Mouse (Mus musculus) retina, postnatal 7 days (tissue): ENCODE data around the gene Slc10a1.
"Not testable (repeated sequence)": the region's sequence is repeated elsewhere in the genome, so short reads cannot be mapped to it uniquely, and the experiment has no call there.

Experiments
- DNase-seq: peaks from one replicate; pipeline ENCODE4 v3.0.0-alpha.2; 2012; ENCODE audit warnings: low read depth, low spot score

Gene Slc10a1

GRCm38 (mm10) chr12:80966059-80966838 lies 2.3 kb downstream of the Slc10a1 start:
- DNase-seq = no peak

GRCm38 (mm10) chr12:80962566-80962965 lies 5.9 kb downstream of the Slc10a1 start:
- no peak for DNase-seq

GRCm38 (mm10) chr12:80957961-80958360 lies 10.5 kb downstream of the Slc10a1 start:
- DNase-seq = no peak

GRCm38 (mm10) chr12:80956039-80956438 lies 12.5 kb downstream of the Slc10a1 start:
- DNase-seq = no peak

- DNase-seq = no peak
Measured at GRCm38 (mm10) chr12:80952526-80952925, 16.0 kb downstream of the Slc10a1 start.

GRCm38 (mm10) chr12:80951640-80952219 lies 16.8 kb downstream of the Slc10a1 start:
- no peak for DNase-seq

GRCm38 (mm10) chr12:80949603-80950002 lies 18.9 kb downstream of the Slc10a1 start:
- DNase-seq = not testable (repeated sequence)

- DNase-seq = no peak
Measured at GRCm38 (mm10) chr12:80948202-80948601, 20.3 kb downstream of the Slc10a1 start.

- peak; percentile 95 for DNase-seq
Measured at GRCm38 (mm10) chr12:80945996-80946355, 22.5 kb downstream of the Slc10a1 start.

- DNase-seq = peak; percentile 98
Measured at GRCm38 (mm10) chr12:80945334-80945995, 23.0 kb downstream of the Slc10a1 start, which contains the start of gene Srsf5. Gene Srsf5 (plus strand): TSS chr12:80945504.

GRCm38 (mm10) chr12:80944963-80945333 lies 23.6 kb downstream of the Slc10a1 start:
- DNase-seq = not testable (repeated sequence)

- DNase-seq = no peak
Measured at GRCm38 (mm10) chr12:80944204-80944603, 24.3 kb downstream of the Slc10a1 start.

- DNase-seq = no peak
Measured at GRCm38 (mm10) chr12:80943395-80943794, 25.1 kb downstream of the Slc10a1 start.

GRCm38 (mm10) chr12:80941886-80942285 lies 26.6 kb downstream of the Slc10a1 start:
- no peak for DNase-seq

GRCm38 (mm10) chr12:80939165-80939564 lies 29.3 kb downstream of the Slc10a1 start:
- no peak for DNase-seq

GRCm38 (mm10) chr12:80938642-80939041 lies 29.9 kb downstream of the Slc10a1 start:
- no peak for DNase-seq

GRCm38 (mm10) chr12:80937331-80938029 lies 31.0 kb downstream of the Slc10a1 start:
- DNase-seq = no peak

- no peak for DNase-seq
Measured at GRCm38 (mm10) chr12:80936751-80937150, 31.8 kb downstream of the Slc10a1 start.

GRCm38 (mm10) chr12:80932865-80933264 lies 35.6 kb downstream of the Slc10a1 start:
- DNase-seq = no peak

- no peak for DNase-seq
Measured at GRCm38 (mm10) chr12:80931402-80932140, 36.9 kb downstream of the Slc10a1 start.

- no peak for DNase-seq
Measured at GRCm38 (mm10) chr12:80930141-80930540, 38.4 kb downstream of the Slc10a1 start.
